Mouse (Mus musculus): ENCODE measurements around the gene Carns1.

- no peak for TF ChIP-seq TAL1 (IDR thresholded peaks at IDR 0.05; ENCODE audit: low read length)
- TF ChIP-seq GATA1 (IDR thresholded peaks at IDR 0.05; ENCODE audit: low read length): no peak
Measured at GRCm38 (mm10) chr19:4120496-4120895, 54.8 kb downstream of the Carns1 start.

Measured in erythroblast, embryonic 14.5 days (primary cell).